Mouse (Mus musculus) olfactory bulb, adult 2 months (tissue): ENCODE data around the gene Rab24. TPM values are rescaled to one million over a fixed set of nuclear protein-coding genes. Genes with fewer than 3 reads are reported as not detected.

Experiments used
- H3K27ac ChIP-seq: fragments of 200-500 bp; 2 replicates; pipeline ENCODE4 v1.5.1; 2012; ENCODE audit warnings: low read depth, low read length; ENCODE audit not compliant: insufficient read depth
- H3K4me1 ChIP-seq: fragments of 200-500 bp; 2 replicates; pipeline ENCODE4 v1.6.1; 2012; ENCODE audit warnings: low read length; ENCODE audit not compliant: control insufficient read depth, insufficient read depth
- H3K4me3 ChIP-seq: fragments of 200-500 bp; 2 replicates; pipeline ENCODE4 v1.5.1; 2012; ENCODE audit warnings: mild to moderate bottlenecking, low read depth, low read length, moderate library complexity; ENCODE audit not compliant: insufficient read depth
- CTCF ChIP-seq: fragments of 200-500 bp; IDR thresholded peaks from 2 replicates; pipeline ENCODE4 v1.5.1; 2012; ENCODE audit warnings: low read depth, mild to moderate bottlenecking, low read length, moderate library complexity; ENCODE audit not compliant: insufficient read depth
- POLR2A ChIP-seq: fragments of 200-500 bp; IDR thresholded peaks from 2 replicates; pipeline ENCODE4 v1.6.1; 2012; ENCODE audit warnings: mild to moderate bottlenecking, low read depth, low read length, moderate library complexity; ENCODE audit not compliant: insufficient read depth
- WGBS: fragments of 180-500 bp; shearing (Covaris S2); methylation state at CpG from one replicate; pipeline ENCODE4 v1.1.7; 2018; 5-methylcytosine and 5-hydroxymethylcytosine counted together
- polyA plus RNA-seq: library from polyadenylated mRNA; stranded (reverse); fragments of >200 nt; gene quantifications from 2 replicates; pipeline ENCODE4 v1.2.4, GENCODE M21; 2012; ENCODE audit warnings: low replicate concordance; ENCODE audit not compliant: missing spikeins, insufficient read depth, insufficient read length

The Rab24 gene
- polyA plus RNA-seq, 1 experiment: not detected

DNA sequence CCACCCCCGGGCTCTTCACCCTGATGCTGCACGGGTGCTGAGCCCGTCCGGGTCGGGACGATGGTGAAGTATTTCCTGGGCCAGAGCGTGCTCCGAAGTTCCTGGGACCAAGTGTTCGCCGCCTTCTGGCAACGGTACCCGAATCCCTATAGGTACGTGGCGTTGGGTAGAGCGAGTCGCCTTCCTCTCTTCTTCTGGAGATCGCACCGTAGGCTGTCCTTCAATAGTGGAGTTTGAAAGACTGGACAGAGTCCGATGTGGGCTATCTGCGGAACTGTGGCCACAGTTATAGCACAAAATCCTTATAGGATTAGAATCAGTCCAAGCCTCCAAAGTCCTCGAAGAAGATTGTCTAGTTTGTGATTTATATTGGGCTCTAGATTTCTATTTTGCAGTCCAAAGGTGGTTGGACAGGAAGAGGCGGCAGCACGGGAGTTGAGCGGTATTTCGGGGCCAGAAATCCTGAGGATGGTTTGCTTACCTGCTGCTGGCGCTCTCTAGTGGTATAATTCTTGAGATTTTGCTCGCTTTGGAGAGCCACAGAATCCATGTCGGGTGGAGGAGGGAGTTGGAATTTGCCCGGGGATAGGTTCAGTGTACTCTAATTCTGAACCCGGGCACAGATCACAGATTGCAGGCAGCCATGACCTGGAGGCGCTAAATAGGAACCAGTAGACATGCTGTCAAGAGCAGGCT lies 532 bp upstream of the Rab24 start:
- Histone ChIP-seq H3K4me3 (peak overlapping the region; percentile 91), H3K4me1 (peaks cover 12% of the 10 kb centered on the region), H3K27ac (no peak overlapping the region)
- TF ChIP-seq CTCF (no peak), POLR2A (no peak; the same call in 1 of the 2 replicates)
- WGBS: under 1% methylated on average over 31 of the region's 31 CpGs

DNA sequence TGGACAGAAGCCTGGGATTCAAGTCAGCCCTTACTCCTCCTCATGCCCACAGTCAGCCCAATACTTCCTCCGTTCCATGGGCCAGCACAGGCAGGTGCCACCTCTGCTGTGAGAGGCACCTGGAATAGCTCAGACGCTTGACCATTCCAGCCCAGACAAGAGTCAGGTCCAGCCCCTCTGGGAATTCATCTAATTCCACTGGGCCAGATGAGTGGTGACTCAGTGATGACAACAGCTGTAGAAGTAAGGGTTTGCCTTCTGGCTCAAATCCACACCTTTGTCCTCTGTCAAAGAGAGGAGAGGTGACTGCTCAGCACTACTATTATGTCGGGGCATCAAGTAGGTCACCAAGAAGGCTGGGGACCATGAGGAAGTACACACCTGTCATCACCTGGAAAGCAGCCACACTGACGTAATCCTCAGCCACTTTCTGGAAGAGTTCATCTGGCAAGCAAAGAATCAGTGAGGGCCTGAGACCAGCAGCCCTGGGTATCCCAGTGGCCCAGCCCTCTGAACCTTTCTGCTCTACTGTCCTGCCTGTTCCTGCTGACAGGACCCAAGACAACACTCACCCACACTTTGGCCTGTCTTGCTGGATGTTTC lies 1.7 kb downstream of the Rab24 start, which contains the start of gene Prelid1:
Gene Prelid1, plus strand, starts transcription at position 570 of the 603 bp plus-strand sequence.
- TF ChIP-seq POLR2A: no peak

DNA sequence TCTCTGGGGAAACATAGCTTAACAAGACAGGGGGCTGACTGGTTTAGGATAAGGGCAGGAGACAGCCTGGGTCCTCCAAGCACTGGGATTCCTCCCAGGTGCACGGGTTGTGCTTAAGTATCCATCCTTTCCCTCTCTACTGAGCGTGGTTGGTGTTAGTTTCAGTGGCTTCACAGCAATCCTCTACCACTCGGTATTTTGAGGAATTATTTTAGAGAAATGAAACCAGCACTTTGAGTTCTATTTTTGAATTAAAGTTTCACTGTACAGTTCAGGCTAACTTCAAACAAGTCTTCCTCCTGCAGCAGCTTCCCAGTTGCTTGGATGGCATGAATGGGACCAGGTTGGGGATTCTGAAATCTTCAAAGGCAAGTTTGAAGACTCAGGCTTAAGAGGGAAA lies 3.4 kb downstream of the Rab24 start:
- no peak overlapping the region for H3K4me3 ChIP-seq
- 67% methylated on average over 3 of the region's 3 CpGs for WGBS
- H3K4me1 ChIP-seq: peaks cover 7% of the 10 kb centered on the region
- TF ChIP-seq POLR2A: no peak
- no peak for TF ChIP-seq CTCF
- no peak overlapping the region for H3K27ac ChIP-seq

More for the DNA sequence above, 1.7 kb downstream of the Rab24 start, which contains the start of gene Prelid1:
- peaks cover 8% of the 10 kb centered on the region for H3K4me1 ChIP-seq
- WGBS: 79% methylated on average over 4 of the region's 4 CpGs
- H3K4me3 ChIP-seq: peak within 1 kb of the TSS; percentile 91
- no peak within 1 kb of the TSS for H3K27ac ChIP-seq

DNA sequence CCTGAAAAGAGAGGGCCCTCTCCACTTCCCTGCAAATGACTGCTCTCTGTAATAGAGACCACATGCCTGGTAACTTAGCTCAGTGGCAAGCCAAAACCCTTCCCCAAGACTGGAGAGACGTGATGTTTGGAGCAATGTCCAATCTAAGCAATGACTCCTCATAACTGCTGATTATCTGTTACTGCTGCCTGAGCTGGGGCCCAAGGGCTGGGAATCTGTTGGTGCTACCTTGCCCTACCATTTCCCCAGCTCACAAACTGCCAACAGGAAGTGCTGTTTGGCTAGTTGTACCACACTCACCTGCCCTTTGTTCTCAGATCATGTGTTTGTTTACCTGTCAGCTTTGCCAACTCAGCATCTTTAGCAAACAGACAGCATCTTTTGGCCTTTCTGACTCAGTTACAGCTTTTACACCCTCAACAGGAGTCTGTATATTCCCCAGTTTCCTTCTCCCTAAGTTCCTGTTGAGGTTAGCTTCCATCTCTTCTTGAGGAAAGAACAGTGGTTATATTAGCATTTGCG lies 6.8 kb downstream of the Rab24 start:
- H3K4me3 ChIP-seq: no peak overlapping the region
- 77% methylated on average over 2 of the region's 2 CpGs for WGBS
- H3K27ac ChIP-seq: no peak overlapping the region
- TF ChIP-seq POLR2A: no peak
- no peak for TF ChIP-seq CTCF
- H3K4me1 ChIP-seq: no peaks in the 10 kb centered on the region

DNA sequence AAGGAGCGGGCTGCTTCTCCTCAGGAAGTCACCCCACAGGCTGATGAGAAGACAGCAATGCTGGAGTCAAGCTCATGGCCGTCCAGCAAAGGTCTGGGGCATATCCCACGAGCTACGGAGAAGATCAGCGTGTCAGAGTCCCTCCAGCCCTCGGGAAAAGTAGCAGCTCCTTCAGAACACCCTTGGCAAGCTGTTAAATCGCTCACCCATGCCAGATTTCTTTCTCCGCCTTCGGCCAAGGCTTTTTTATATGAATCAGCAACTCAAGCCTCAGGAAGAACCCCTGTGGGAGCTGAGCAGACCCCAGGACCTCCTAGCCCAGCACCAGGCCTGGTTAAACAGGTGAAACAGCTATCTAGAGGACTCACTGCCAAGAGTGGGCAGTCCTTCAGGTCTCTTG lies 8.7 kb downstream of the Rab24 start:
- Histone ChIP-seq H3K27ac (no peak overlapping the region), H3K4me1 (no peaks in the 10 kb centered on the region), H3K4me3 (no peak overlapping the region)
- WGBS: 68% methylated on average over 9 of the region's 9 CpGs
- TF ChIP-seq CTCF (no peak), POLR2A (no peak)

DNA sequence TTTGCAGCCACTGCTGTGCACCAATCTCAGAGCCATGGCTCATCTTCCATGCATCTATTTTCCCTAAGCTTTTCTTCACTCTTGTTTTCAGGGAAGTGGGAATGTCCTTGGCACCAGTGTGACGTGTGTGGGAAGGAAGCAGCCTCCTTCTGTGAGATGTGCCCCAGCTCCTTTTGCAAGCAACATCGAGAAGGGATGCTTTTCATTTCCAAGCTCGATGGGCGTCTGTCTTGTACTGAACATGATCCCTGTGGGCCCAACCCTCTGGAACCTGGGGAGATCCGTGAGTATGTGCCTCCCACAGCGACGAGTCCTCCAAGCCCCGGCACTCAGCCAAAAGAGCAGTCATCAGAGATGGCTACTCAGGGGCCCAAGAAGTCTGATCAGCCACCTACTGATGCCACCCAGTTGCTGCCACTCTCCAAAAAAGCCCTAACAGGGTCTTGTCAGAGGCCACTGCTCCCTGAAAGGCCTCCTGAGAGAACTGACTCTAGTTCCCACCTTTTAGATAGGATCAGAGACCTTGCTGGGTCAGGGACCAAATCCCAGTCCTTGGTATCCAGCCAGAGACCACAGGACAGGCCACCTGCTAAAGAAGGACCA lies 9.6 kb downstream of the Rab24 start:
- 73% methylated on average over 8 of the region's 8 CpGs for WGBS
- Histone ChIP-seq H3K4me3 (no peak overlapping the region), H3K27ac (no peak overlapping the region), H3K4me1 (no peaks in the 10 kb centered on the region)
- no peak for TF ChIP-seq POLR2A
- TF ChIP-seq CTCF: no peak

DNA sequence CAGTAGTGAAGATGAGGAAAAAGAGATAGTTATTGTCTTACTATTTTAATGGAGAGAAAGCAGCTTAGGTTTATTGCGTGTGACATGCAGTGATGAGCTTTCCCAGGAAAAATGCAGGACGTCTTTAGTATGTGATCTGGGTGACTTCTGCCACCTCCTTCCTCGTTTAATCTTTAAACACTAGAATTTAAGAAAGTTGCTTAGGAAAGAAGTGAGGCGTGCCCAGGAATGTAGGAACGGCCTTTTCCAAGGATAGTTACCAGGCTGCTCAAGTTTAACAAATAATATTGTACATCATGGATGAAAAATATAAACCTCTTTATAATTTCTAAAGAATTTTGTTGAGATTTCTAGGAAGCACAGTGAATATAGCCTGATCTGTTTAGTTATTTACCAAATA lies 20.8 kb downstream of the Rab24 start:
- no peak overlapping the region for H3K27ac ChIP-seq
- TF ChIP-seq POLR2A (no peak), CTCF (no peak)
- no peak overlapping the region for H3K4me3 ChIP-seq
- H3K4me1 ChIP-seq: no peaks in the 10 kb centered on the region
- 80% methylated on average over 5 of the region's 5 CpGs for WGBS

DNA sequence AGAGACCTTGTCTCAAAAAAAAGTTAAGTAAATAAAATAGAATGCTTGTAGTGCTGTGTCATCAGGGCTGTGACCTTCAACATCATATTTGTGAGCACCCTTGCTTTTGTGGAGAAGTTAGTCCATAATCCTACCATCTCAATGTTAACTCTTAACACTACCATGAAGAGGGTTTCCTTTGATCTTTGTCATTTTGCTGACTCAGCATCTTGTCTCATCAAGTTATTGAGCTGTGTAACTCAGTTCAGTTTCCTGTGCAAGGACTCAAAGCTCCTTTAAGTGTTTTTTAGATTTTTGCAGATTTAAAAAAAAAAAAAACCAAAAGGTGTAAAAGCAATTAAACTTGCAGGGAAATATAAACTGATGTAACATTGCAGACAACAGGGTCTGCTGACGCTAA lies 25.0 kb downstream of the Rab24 start:
- TF ChIP-seq POLR2A: no peak
- no peak for TF ChIP-seq CTCF
- Histone ChIP-seq H3K27ac (no peak overlapping the region), H3K4me1 (no peaks in the 10 kb centered on the region), H3K4me3 (no peak overlapping the region)
- WGBS: 88% methylated on average over 1 of the region's 1 CpGs

DNA sequence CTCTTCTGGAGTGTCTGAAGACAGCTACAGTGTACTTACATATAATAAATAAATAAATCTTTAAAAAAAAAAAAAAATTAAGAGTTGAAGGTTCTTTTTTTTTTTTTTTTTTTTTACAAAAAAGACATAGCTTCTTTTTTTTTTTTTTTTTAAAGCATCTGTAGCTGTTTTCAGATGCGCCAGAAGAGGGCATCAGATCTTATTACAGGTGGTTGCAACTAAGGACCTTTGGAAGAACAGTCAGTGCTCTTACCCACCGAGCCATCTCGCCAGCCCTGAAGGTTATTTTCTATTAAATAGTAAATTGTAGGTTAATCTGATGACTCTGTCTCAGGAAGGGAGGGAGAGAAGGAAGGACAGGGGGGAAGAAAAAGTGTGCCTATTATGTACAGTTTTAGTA lies 32.9 kb downstream of the Rab24 start:
- H3K4me3 ChIP-seq: no peak overlapping the region
- 66% methylated on average over 3 of the region's 3 CpGs for WGBS
- no peaks in the 10 kb centered on the region for H3K4me1 ChIP-seq
- no peak overlapping the region for H3K27ac ChIP-seq
- TF ChIP-seq POLR2A (no peak), CTCF (no peak)
